Mouse (Mus musculus) midbrain, postnatal 0 days (tissue): ENCODE measurements around the gene Slc38a11. TPM values are rescaled to one million over a fixed set of nuclear protein-coding genes. Genes with fewer than 3 reads are reported as not detected.

Experiments used
- ATAC-seq: fragments of 200-750 bp; cut with Nextera tagmentation; 2 replicates; pipeline ENCODE4 v1.8.0; 2017; ENCODE audit warnings: moderate number of reproducible peaks, mild to moderate bottlenecking, moderate TSS enrichment, moderate library complexity; ENCODE audit not compliant: low FRiP score
- DNase-seq: peaks from one replicate; pipeline ENCODE4 v3.0.0-alpha.2; 2015; ENCODE audit warnings: low spot score
- H3K27ac ChIP-seq: fragments of 300-500 bp; sonication (generic); 2 replicates; pipeline ENCODE4 v1.5.1; 2014; ENCODE audit warnings: low read depth, mild to moderate bottlenecking, low read length, mixed read lengths
- H3K27me3 ChIP-seq: fragments of 300-500 bp; sonication (generic); 2 replicates; pipeline ENCODE4 v1.6.1; 2014; ENCODE audit warnings: low read length, control low read depth, mixed read lengths; ENCODE audit not compliant: insufficient read depth
- H3K36me3 ChIP-seq: fragments of 300-500 bp; sonication (generic); 2 replicates; pipeline ENCODE4 v1.6.1; 2014; ENCODE audit warnings: low read length, control low read depth, mixed read lengths; ENCODE audit not compliant: insufficient read depth
- H3K4me1 ChIP-seq: fragments of 300-500 bp; sonication (generic); 2 replicates; pipeline ENCODE4 v1.6.1; 2014; ENCODE audit warnings: mild to moderate bottlenecking, control low read depth, antibody characterized with exemption, low read length, mixed read lengths; ENCODE audit not compliant: insufficient read depth
- H3K4me2 ChIP-seq: fragments of 300-500 bp; sonication (generic); 2 replicates; pipeline ENCODE4 v1.6.1; 2014; ENCODE audit warnings: low read depth, mild to moderate bottlenecking, low read length, mixed read lengths; ENCODE audit not compliant: poor library complexity, severe bottlenecking
- H3K4me3 ChIP-seq: fragments of 300-500 bp; sonication (generic); 2 replicates; pipeline ENCODE4 v1.5.1; 2014; ENCODE audit warnings: low read depth, mild to moderate bottlenecking, low read length, moderate library complexity
- H3K9ac ChIP-seq: fragments of 300-500 bp; sonication (generic); replicated peaks from 2 replicates; pipeline ENCODE4 v1.6.1; 2014; ENCODE audit warnings: mild to moderate bottlenecking, low read length, moderate library complexity, mixed read lengths; ENCODE audit not compliant: poor library complexity, severe bottlenecking
- H3K9me3 ChIP-seq: fragments of 300-500 bp; sonication (generic); 2 replicates; pipeline ENCODE4 v1.6.1; 2016; ENCODE audit warnings: low read length, control low read depth
- CTCF ChIP-seq: IDR thresholded peaks from 2 replicates; pipeline ENCODE4 v1.5.1; 2016; ENCODE audit warnings: antibody characterized with exemption, mild to moderate bottlenecking
- WGBS: fragments of 180-500 bp; shearing (Covaris S2); extraction: QIAGEN DNeasy Blood & Tissue Kit; methylation state at CpG from one replicate; pipeline ENCODE4 v1.1.7; 2014; 5-methylcytosine and 5-hydroxymethylcytosine counted together
- polyA plus RNA-seq: library from polyadenylated mRNA; unstranded; fragments of >200 nt; fragmentation: Nextera tagmentation; extraction: Ambion mirVana; gene quantifications from 2 replicates; pipeline ENCODE4 v1.2.1, GENCODE M21; 2015
- total RNA-seq: library from RNA; depleted of rRNA; stranded (reverse); fragments of >200 nt; gene quantifications from 2 replicates; pipeline ENCODE4 v1.2.3, GENCODE M21; 2014

Gene Slc38a11
- total and polyA plus RNA-seq, 2 experiments from 2014 or later, result 1.3 to 3.3 TPM

- TF ChIP-seq CTCF, result no peak
- no peaks in the 10 kb centered on the region for H3K9me3 ChIP-seq
- H3K27me3 ChIP-seq, result no peaks in the 10 kb centered on the region
- DNase-seq, result no peak
- no peak overlapping the region for H3K27ac ChIP-seq
- peaks cover 3% of the 10 kb centered on the region; the same call in 1 of the 2 replicates for H3K4me1 ChIP-seq
- H3K4me2 ChIP-seq, result peak overlapping the region; percentile 1; the same call in 1 of the 2 replicates
- no peaks in the 10 kb centered on the region for H3K36me3 ChIP-seq
- ATAC-seq, result peak; percentile 44; the same call in 1 of the 2 replicates
- no peak overlapping the region for H3K4me3 ChIP-seq
- no peak overlapping the region for H3K9ac ChIP-seq
- 41% methylated on average over 9 of the region's 9 CpGs for WGBS
Measured at GRCm38 (mm10) chr2:65360736-65361475, 2.9 kb downstream of the Slc38a11 start.

DNA sequence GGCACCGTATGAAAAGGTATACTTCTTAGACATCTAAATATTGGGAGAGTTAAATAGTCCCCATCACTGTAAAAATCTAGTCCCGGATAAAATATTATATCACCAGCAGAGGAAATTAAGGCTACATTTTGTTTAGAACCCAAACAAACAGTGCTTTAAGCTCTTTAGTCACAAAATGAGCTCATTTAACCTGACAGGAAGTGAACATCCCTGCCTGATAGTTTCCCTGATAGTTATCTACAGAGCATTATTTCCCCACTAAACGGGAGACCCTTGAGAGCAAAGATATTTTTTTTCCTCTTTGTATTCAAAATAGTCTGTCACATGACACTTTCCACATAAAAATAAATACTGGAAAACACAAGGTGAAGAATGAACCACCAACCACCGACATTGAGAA, 16.5 kb downstream of the Slc38a11 start:
- Histone ChIP-seq H3K27ac (0 out of 2 replicates have a peak overlapping the region, but pooled peaks have one; percentile 26), H3K4me2 (no peak overlapping the region), H3K9me3 (no peaks in the 10 kb centered on the region), H3K4me3 (no peak overlapping the region), H3K36me3 (no peaks in the 10 kb centered on the region), H3K9ac (no peak overlapping the region), H3K4me1 (no peaks in the 10 kb centered on the region), H3K27me3 (no peaks in the 10 kb centered on the region)
- ATAC-seq, result no peak
- WGBS, result 59% methylated on average over 4 of the region's 4 CpGs
- DNase-seq, result no peak
- no peak for TF ChIP-seq CTCF

- no peak overlapping the region for H3K4me2 ChIP-seq
- H3K36me3 ChIP-seq, result no peaks in the 10 kb centered on the region
- no peak overlapping the region for H3K9ac ChIP-seq
- H3K4me3 ChIP-seq, result no peak overlapping the region
- H3K27me3 ChIP-seq, result no peaks in the 10 kb centered on the region
- 35% methylated on average over 1 of the region's 1 CpGs for WGBS
- DNase-seq (no peak), ATAC-seq (no peak)
- TF ChIP-seq CTCF, result no peak
- 0 out of 2 replicates have a peak overlapping the region, but pooled peaks have one; percentile 26 for H3K27ac ChIP-seq
- H3K4me1 ChIP-seq, result no peaks in the 10 kb centered on the region
- H3K9me3 ChIP-seq, result no peaks in the 10 kb centered on the region
Measured at GRCm38 (mm10) chr2:65346915-65347314, 16.9 kb downstream of the Slc38a11 start.

DNA sequence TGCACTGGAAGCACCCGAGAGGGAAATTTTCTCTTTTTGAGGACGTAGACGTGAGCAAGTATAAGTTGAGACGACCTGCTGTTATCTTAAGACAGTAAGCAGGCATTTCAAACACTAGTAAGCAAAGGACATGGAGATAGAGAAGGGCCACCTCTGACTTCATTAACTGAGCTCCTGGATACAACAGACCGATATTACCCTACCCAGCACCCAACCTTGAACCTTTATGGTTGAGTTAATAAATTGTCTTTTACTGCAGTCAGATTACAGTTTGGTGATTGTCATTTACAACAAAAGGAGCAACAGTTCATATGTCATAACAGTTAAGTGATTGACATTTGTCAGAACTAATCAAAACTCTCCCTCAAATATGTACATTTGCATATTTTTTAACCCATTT, 17.8 kb downstream of the Slc38a11 start:
- no peaks in the 10 kb centered on the region for H3K36me3 ChIP-seq
- no peaks in the 10 kb centered on the region for H3K4me1 ChIP-seq
- H3K9ac ChIP-seq, result no peak overlapping the region
- H3K9me3 ChIP-seq, result no peaks in the 10 kb centered on the region
- no peak overlapping the region for H3K27ac ChIP-seq
- DNase-seq (no peak), ATAC-seq (no peak)
- H3K4me3 ChIP-seq, result no peak overlapping the region
- H3K4me2 ChIP-seq, result no peak overlapping the region
- TF ChIP-seq CTCF, result no peak
- H3K27me3 ChIP-seq, result no peaks in the 10 kb centered on the region
- 88% methylated on average over 5 of the region's 5 CpGs for WGBS

DNA sequence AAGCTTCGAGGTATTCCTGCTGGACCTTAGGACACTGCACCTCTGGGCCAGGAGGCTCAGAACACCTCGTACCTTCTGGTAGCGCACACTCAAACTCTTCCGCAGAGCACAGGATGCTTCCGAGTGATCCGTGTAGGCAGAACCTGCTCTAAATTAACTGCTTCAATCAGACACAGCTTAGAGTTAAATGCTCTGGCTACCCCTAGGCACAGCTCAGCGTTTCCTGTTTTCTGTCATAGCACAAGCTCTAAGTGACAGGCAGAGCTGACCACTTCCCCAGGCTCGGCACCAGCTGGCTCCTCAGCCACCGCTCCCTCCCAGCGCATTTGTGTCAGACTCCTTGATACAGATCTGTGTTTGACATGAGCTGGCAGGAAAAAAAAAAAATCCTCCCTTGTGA, 21.8 kb downstream of the Slc38a11 start:
- Histone ChIP-seq H3K27ac (no peak overlapping the region), H3K4me3 (no peak overlapping the region), H3K9ac (no peak overlapping the region), H3K4me1 (no peaks in the 10 kb centered on the region), H3K4me2 (no peak overlapping the region), H3K27me3 (no peaks in the 10 kb centered on the region), H3K36me3 (no peaks in the 10 kb centered on the region), H3K9me3 (no peaks in the 10 kb centered on the region)
- DNase-seq (no peak), ATAC-seq (no peak)
- 68% methylated on average over 10 of the region's 10 CpGs for WGBS
- TF ChIP-seq CTCF, result no peak

DNA sequence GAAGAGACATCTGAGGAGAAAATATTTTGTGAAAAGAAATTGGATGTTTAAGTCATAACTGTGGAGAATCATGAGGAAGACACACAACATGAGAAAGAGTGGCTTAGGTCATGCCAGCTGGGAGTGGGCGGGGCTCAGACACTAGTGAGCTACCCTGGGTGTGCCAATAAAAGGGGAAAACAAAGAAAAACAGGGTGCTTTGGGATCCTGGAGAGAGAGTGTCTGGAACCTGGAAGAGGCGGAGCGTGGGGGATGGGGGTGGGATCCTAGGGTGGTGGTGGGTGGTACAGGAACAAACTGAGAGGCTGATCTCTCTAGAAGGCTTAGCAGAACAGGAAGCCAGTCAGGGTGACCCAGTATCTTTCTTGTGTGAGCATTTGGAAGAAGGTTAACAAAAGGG, 23.0 kb downstream of the Slc38a11 start:
- Histone ChIP-seq H3K4me1 (no peaks in the 10 kb centered on the region), H3K4me2 (no peak overlapping the region), H3K4me3 (no peak overlapping the region), H3K27me3 (no peaks in the 10 kb centered on the region), H3K9ac (no peak overlapping the region), H3K36me3 (no peaks in the 10 kb centered on the region), H3K27ac (no peak overlapping the region), H3K9me3 (no peaks in the 10 kb centered on the region)
- WGBS, result 63% methylated on average over 3 of the region's 3 CpGs
- TF ChIP-seq CTCF, result no peak
- no peak for DNase-seq
- no peak for ATAC-seq
